Mouse (Mus musculus) liver, embryonic 14.5 days (tissue): ENCODE measurements around the gene Gm42417. TPM values are rescaled to one million over a fixed set of nuclear protein-coding genes. Genes with fewer than 3 reads are reported as not detected.

Source experiments
- ATAC-seq: fragments of 200-750 bp; cut with Nextera tagmentation; 2 replicates; pipeline ENCODE4 v1.8.0; 2017; ENCODE audit warnings: moderate number of reproducible peaks, mild to moderate bottlenecking, moderate library complexity; ENCODE audit not compliant: insufficient read depth
- DNase-seq, 3 experiments: peaks; one replicate each; pipeline ENCODE4 v3.0.0-alpha.2; 2012 to 2013; ENCODE audit warnings: low read depth in 3 of 3, low spot score in 3 of 3
- H3K27ac ChIP-seq: fragments of 300-500 bp; sonication (generic); 2 replicates; pipeline ENCODE4 v1.5.1; 2014; ENCODE audit warnings: moderate library complexity, mild to moderate bottlenecking, control low read depth, inconsistent platforms
- H3K27me3 ChIP-seq: fragments of 300-500 bp; sonication (generic); 2 replicates; pipeline ENCODE4 v1.6.1; 2014; ENCODE audit warnings: mild to moderate bottlenecking, low read length, moderate library complexity; ENCODE audit not compliant: control insufficient read depth, insufficient read depth
- H3K36me3 ChIP-seq: fragments of 300-500 bp; sonication (generic); replicated peaks from 2 replicates; pipeline ENCODE4 v1.6.1; 2014; ENCODE audit warnings: low read depth; ENCODE audit not compliant: control insufficient read depth, insufficient read depth
- H3K4me1 ChIP-seq, 2 experiments: fragments of 200-500 bp in 1 of 2; fragments of 300-500 bp in 1 of 2; sonication (generic) in 1 of 2; replicated peaks; 2 replicates each; pipeline ENCODE4 v1.6.1; 2012 to 2014; ENCODE audit warnings: antibody characterized with exemption in 1 of 2, inconsistent platforms in 1 of 2, low read length in 1 of 2; ENCODE audit not compliant: control insufficient read depth in 2 of 2, insufficient read depth in 2 of 2
- H3K4me2 ChIP-seq: fragments of 300-500 bp; sonication (generic); 2 replicates; pipeline ENCODE4 v1.6.1; 2014; ENCODE audit warnings: low read depth, mild to moderate bottlenecking, control low read depth, moderate library complexity
- H3K4me3 ChIP-seq, 2 experiments: fragments of 200-500 bp in 1 of 2; fragments of 300-500 bp in 1 of 2; sonication (generic) in 1 of 2; 2 replicates each; pipeline ENCODE4 v1.5.1; 2012 to 2014; ENCODE audit warnings: low read depth in 2 of 2, low read length in 2 of 2, mild to moderate bottlenecking in 2 of 2, control low read depth in 1 of 2, inconsistent platforms in 1 of 2, moderate library complexity in 1 of 2; ENCODE audit not compliant: insufficient read depth in 1 of 2
- H3K9ac ChIP-seq: fragments of 300-500 bp; sonication (generic); replicated peaks from 2 replicates; pipeline ENCODE4 v1.6.1; 2014; ENCODE audit warnings: mild to moderate bottlenecking, control low read depth, moderate library complexity
- H3K9me3 ChIP-seq: fragments of 300-500 bp; sonication (generic); 2 replicates; pipeline ENCODE4 v1.6.1; 2016; ENCODE audit warnings: low read length, mixed read lengths; ENCODE audit not compliant: control insufficient read depth
- CTCF ChIP-seq: IDR thresholded peaks from 2 replicates; pipeline ENCODE4 v1.5.1; 2016; ENCODE audit warnings: antibody characterized with exemption, low read depth, control low read depth
- EP300 ChIP-seq: IDR thresholded peaks from 2 replicates; pipeline ENCODE4 v1.6.1; 2016; ENCODE audit warnings: antibody characterized with exemption, low read depth
- WGBS: fragments of 180-500 bp; shearing (Covaris S2); extraction: QIAGEN DNeasy Blood & Tissue Kit; methylation state at CpG from one replicate; pipeline ENCODE4 v1.1.7; 2014; ENCODE audit not compliant: insufficient replicate concordance; 5-methylcytosine and 5-hydroxymethylcytosine counted together
- polyA plus RNA-seq, 2 experiments: library from polyadenylated mRNA; depleted of rRNA in 1 of 2; stranded (reverse) in 1 of 2; unstranded in 1 of 2; fragments of >200 nt; fragmentation: Nextera tagmentation in 1 of 2; extraction: Ambion mirVana in 1 of 2; gene quantifications; 2 replicates each; pipeline versions ENCODE4 v1.2.1 to v1.2.3; 2012 to 2014

Gm42417 gene
- polyA plus RNA-seq, 2 experiments = not detected

- Histone ChIP-seq H3K27me3 (no peaks in the 10 kb centered on the region), H3K4me3 (no peak overlapping the region), H3K27ac (no peak overlapping the region), H3K36me3 (no peaks in the 10 kb centered on the region), H3K9me3 (no peaks in the 10 kb centered on the region), H3K4me1 (no peaks in the 10 kb centered on the region; a peak in 1 of 4 replicates), H3K9ac (no peak overlapping the region), H3K4me2 (no peak overlapping the region)
- TF ChIP-seq EP300 (no peak), CTCF (no peak)
- DNase-seq = no peak
- ATAC-seq = no peak
- WGBS = 68% methylated on average over 5 of the region's 5 CpGs
Observed at GRCm38 (mm10) chr1:36574196-36574955, 35.1 kb upstream of the Gm42417 start.

GRCm38 (mm10) chr1:36573524-36573923 is 34.3 kb upstream of the Gm42417 start:
- H3K4me2 ChIP-seq = no peak overlapping the region
- DNase-seq (no peak), ATAC-seq (no peak)
- TF ChIP-seq CTCF (no peak), EP300 (no peak)
- no peak overlapping the region for H3K9ac ChIP-seq
- no peak overlapping the region for H3K4me3 ChIP-seq
- H3K4me1 ChIP-seq = no peaks in the 10 kb centered on the region; a peak in 2 of 4 replicates
- WGBS = 70% methylated on average over 8 of the region's 8 CpGs
- no peaks in the 10 kb centered on the region for H3K36me3 ChIP-seq
- no peaks in the 10 kb centered on the region for H3K9me3 ChIP-seq
- H3K27ac ChIP-seq = no peak overlapping the region
- H3K27me3 ChIP-seq = no peaks in the 10 kb centered on the region

GRCm38 (mm10) chr1:36572709-36573108 is 33.5 kb upstream of the Gm42417 start:
- H3K4me1 ChIP-seq = no peaks in the 10 kb centered on the region; a peak in 2 of 4 replicates
- H3K27me3 ChIP-seq = no peaks in the 10 kb centered on the region
- no peak overlapping the region for H3K9ac ChIP-seq
- no peak overlapping the region for H3K4me3 ChIP-seq
- DNase-seq = no peak
- 57% methylated on average over 1 of the region's 1 CpGs for WGBS
- no peaks in the 10 kb centered on the region for H3K9me3 ChIP-seq
- ATAC-seq = no peak
- no peaks in the 10 kb centered on the region for H3K36me3 ChIP-seq
- H3K27ac ChIP-seq = no peak overlapping the region
- TF ChIP-seq EP300 (no peak), CTCF (no peak)
- no peak overlapping the region for H3K4me2 ChIP-seq

GRCm38 (mm10) chr1:36572140-36572700 is 33.0 kb upstream of the Gm42417 start:
- no peak overlapping the region for H3K4me2 ChIP-seq
- H3K36me3 ChIP-seq = no peaks in the 10 kb centered on the region
- ATAC-seq (no peak), DNase-seq (no peak)
- no peak overlapping the region for H3K9ac ChIP-seq
- WGBS = 34% methylated on average over 2 of the region's 2 CpGs
- no peaks in the 10 kb centered on the region for H3K9me3 ChIP-seq
- no peak overlapping the region for H3K27ac ChIP-seq
- no peaks in the 10 kb centered on the region; a peak in 2 of 4 replicates for H3K4me1 ChIP-seq
- TF ChIP-seq EP300 = no peak
- TF ChIP-seq CTCF = no peak
- H3K27me3 ChIP-seq = no peaks in the 10 kb centered on the region
- no peak overlapping the region for H3K4me3 ChIP-seq

GRCm38 (mm10) chr1:36571627-36572026 is 32.4 kb upstream of the Gm42417 start:
- Histone ChIP-seq H3K9ac (no peak overlapping the region), H3K4me3 (no peak overlapping the region), H3K9me3 (no peaks in the 10 kb centered on the region), H3K4me1 (no peaks in the 10 kb centered on the region; a peak in 2 of 4 replicates), H3K27ac (no peak overlapping the region), H3K36me3 (no peaks in the 10 kb centered on the region), H3K4me2 (no peak overlapping the region), H3K27me3 (no peaks in the 10 kb centered on the region)
- 22% methylated on average over 6 of the region's 6 CpGs for WGBS
- peak; percentile 43; the same call in 1 of the 2 replicates for ATAC-seq
- DNase-seq = no peak
- TF ChIP-seq EP300 (no peak), CTCF (no peak)
